Mouse (Mus musculus) fibroblast of lung, adult 2 months (primary cell): ENCODE measurements at regions not wholly inside any gene's neighbourhood (a gene's known extent, or its start where the extent isn't known, plus 50 kb on each side); places are given as distances from the start of the nearest gene placed in this dataset.

Source experiments
- DNase-seq: peaks from one replicate; pipeline ENCODE4 v3.0.0-alpha.2; 2011; ENCODE audit warnings: low read depth

- no peak for DNase-seq
These were observed 332.9 kb upstream of the Mki67 start for GRCm38 (mm10) chr7:136048925-136049586.

- no peak for DNase-seq
These were observed 333.4 kb upstream of the Mki67 start for GRCm38 (mm10) chr7:136049587-136049930.

DNA sequence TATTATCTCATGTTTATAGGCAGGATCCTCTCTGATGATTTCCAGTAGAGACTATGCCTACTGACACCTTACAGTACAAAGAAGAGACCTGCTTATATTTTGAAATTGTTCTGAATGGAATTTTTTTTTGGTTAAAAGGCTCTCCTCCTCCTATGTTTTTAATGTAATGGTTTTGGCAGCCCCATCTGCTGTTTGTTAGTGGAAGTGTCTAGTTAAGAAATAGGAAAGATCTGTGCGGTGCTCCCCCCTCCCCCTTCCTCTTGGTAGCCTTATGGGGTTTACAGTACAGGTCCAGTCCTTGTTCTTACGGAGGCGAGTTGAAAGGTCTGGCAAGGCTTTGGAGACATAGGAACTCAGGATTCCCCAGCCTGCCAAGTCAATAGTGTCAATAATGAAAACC is 334.0 kb upstream of the Mki67 start:
- no peak for DNase-seq

DNA sequence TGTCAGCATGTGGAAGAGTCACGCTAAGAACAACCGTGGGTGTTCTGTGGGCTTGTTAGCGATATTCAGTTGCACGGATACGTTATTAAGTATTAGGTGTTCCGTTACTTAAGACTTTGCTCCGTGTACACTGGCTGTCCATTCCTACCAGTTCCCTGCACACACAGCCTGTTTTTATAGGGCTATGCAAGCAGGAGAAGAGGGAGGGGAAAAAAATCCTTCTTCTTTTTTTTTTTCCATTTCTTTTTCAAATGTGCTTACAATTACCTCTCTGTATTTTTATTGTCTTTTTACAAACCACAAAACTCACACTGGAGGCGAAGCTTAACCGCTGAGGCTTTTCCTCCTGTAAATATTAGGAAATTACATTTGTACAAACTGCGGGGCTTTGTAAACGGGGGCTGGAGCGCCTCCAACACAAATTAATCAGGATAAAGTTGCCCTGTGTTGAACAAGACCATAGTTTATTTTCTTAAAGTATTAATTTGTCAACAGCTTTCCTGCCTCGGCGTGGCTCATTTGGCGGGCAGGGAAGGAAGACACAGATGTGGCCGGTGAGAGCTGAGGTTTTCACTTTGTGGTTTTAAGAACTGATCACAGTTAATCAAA is 340.8 kb upstream of the Mki67 start:
- no peak for DNase-seq

DNA sequence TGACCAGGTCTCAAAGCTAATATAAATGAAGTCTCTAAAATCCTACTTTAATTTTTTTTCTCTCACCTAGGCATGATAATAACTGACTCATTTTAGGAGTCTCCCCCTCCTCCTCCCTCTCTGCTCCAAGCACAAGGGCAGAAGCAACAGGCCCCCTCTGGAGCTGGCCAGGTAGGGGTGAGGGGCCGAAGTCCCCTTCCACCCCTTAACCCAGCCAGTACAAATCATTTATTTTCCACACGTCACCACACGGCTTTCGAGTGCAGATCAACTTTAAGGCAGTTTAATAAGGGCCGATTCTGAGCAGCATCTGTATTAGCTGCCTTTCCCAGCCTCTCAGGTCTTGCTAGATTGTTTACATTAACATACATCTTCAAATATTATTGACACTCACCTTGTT is 342.2 kb upstream of the Mki67 start:
- DNase-seq: no peak

GRCm38 (mm10) chr7:136058751-136059681 is 342.9 kb upstream of the Mki67 start:
- no peak for DNase-seq

- DNase-seq: no peak
These were observed 343.7 kb upstream of the Mki67 start for GRCm38 (mm10) chr7:136059896-136060295.

DNA sequence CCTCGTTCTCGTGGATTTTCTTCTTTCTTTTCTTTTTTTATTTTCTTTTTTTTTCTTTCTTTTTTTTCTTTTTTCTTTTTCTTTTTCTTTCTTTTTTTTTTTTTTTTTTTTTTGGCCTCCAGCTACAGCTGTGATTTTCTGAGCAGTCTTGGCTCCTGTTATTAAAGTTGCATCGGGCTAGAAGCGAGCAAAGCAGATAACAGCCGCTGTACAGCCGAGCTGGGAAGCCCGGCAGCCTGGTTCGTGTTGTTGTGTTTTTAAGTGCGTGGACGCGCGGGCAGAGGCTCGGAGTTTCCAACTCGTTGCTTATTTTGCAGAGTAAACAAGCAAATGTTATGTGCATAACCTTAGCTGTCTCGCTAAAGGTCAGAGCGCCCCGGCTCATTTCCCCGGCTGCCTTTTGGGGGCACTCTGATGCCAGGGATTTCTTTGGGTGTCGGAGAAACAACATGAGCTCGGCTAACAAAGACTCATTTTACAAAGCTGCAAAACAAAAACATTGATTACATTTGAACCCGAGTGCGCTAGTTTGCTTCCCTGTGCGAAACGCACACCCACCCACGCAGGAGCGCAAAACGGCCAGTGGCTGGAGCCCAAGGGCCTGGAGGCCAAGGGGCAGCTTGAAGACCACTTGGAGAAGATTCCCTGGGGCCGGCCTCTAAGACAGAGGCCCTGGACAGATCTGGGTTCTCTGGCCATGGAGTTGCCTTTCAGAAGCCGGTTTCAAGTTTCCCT is 344.3 kb upstream of the Mki67 start:
- no peak for DNase-seq

- DNase-seq: no peak
These were observed 346.5 kb upstream of the Mki67 start for GRCm38 (mm10) chr7:136062658-136063057.

GRCm38 (mm10) chr7:136065038-136065678 is 349.0 kb upstream of the Mki67 start:
- DNase-seq: no peak

- DNase-seq: no peak
These were observed 349.5 kb upstream of the Mki67 start for GRCm38 (mm10) chr7:136065679-136066055.

DNA sequence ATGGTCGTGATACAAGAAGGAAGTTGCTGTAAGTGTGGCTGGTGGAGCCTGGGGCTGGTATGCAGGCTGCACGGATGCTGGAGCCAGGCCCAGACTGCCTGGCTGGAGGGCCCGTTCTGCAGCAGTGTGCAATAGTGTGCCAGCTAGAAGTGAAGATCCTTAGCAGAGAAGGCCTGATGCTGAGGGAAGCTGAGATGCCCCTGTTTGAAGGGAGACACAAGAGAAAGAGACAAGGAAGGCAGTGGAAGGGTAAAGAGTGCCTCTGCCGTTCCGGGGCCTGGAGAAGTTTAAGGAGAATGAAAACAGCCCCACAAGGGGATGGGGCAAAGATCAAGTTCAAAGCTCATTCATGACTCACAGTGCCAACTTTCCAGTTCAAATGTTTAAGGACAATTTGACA is 354.7 kb upstream of the Mki67 start:
- DNase-seq: no peak

DNA sequence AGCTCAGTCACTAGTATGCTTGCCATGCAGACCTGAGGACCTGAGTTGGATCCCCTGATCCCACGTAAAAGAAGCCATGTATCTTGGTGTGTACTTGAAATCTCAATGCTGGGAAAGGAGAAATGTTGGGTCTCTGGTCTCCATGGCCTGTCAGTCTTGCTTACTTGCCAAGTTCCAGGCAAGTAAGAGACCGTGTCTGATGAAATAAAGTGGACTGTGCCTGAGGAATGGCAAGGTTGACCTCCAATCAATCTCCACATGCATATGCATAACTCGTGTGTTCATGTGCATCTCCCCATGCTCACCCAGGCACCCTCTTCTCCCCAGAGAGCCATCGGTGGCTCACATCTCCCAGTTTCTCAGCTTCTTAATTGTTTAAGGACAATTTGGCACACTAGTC is 355.2 kb upstream of the Mki67 start:
- no peak for DNase-seq

GRCm38 (mm10) chr7:136073265-136073799 is 357.2 kb upstream of the Mki67 start:
- no peak for DNase-seq

DNA sequence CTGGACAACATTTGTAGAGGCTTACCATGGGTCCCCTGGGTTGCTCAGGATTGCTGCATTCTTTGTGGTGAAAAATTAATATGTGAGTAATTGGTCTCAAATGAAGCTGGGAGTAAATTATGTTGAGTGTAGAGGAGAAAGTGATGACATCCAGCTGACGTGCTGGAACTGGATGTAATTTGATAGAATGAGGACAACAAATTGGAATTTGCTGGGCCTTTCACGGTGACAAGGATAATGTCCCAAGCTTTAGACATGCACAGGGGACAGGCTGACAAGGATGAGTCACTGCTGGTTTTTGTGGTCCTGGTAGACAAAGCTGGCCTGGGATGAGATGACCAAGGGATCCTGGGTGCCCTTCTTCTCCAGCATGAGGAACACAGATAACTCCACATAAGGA is 357.9 kb upstream of the Mki67 start:
- DNase-seq: no peak

- DNase-seq: no peak
These were observed 365.5 kb upstream of the Mki67 start for GRCm38 (mm10) chr7:136081534-136082252.

DNA sequence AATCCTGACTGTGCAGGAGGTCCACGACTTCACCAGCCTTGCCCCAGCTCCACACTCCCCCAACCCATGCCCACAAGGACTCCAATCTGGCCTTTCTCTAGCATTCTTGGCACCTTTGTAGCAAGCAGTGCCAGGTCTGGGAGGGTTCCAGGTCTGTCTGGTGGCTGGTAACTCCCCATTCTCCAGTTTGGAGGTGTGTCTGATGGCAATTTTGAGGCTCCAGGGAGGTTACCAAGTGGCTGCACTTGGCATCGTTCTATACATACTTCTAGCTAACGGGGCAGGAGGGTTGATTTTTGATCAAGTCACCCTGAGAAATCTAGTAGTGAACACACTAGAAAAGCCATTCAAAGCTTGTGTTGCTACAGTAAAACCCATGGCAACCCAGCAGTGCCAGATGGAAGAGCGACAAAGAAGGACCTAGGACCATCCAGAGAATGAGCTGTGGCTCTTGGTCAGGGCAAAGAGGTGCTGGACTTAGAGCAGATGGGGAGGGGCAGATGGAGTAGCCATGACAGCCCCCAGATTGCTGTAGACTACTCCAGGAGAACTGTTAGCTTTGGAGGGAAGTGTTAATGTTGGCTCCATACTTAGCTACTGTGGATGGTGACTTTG is 366.2 kb upstream of the Mki67 start:
- no peak for DNase-seq

DNA sequence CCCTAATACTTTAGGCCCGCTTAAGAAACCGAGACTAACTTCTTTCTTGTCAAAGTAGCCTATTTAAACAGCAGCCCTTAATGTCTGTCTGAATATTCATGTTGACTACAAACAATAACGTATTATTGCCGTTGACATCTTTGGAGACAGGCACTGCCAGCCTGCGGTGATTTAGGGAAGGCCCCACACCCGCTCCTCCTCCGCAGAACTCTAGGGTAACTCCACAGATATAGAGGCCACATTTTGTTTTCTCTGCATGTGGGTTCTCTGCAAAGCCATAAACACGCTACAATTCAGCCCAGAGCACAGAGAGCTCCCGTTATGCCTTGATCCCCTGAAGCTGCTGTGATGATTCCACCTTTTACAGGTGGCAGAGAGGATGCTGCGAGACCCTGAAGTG is 366.8 kb upstream of the Mki67 start:
- DNase-seq: no peak

- DNase-seq: no peak
These were observed 367.6 kb upstream of the Mki67 start for GRCm38 (mm10) chr7:136083571-136084342.

GRCm38 (mm10) chr7:136088785-136089184 is 372.6 kb upstream of the Mki67 start:
- no peak for DNase-seq
